Mouse (Mus musculus): Measurements from ENCODE around the gene Nme4.

Nme4 gene

GRCm38 (mm10) chr17:26064916-26065315 is 30.5 kb downstream of the Nme4 start:
- no peak for DNase-seq (ENCODE audit: low spot score)

- no peak for DNase-seq (ENCODE audit: low spot score)
Measured at GRCm38 (mm10) chr17:26057787-26058567, 37.4 kb downstream of the Nme4 start.

GRCm38 (mm10) chr17:26057278-26057677 is 38.1 kb downstream of the Nme4 start:
- no peak for DNase-seq (ENCODE audit: low spot score)

- no peak for DNase-seq (ENCODE audit: low spot score)
Measured at GRCm38 (mm10) chr17:26055164-26055563, 40.2 kb downstream of the Nme4 start.

- DNase-seq (ENCODE audit: low spot score), result no peak
Measured at GRCm38 (mm10) chr17:26054133-26054845, 41.1 kb downstream of the Nme4 start.

GRCm38 (mm10) chr17:26052706-26053105 is 42.7 kb downstream of the Nme4 start:
- no peak for DNase-seq (ENCODE audit: low spot score)

- DNase-seq (ENCODE audit: low spot score), result no peak
Measured at GRCm38 (mm10) chr17:26052074-26052473, 43.3 kb downstream of the Nme4 start.

GRCm38 (mm10) chr17:26048118-26048517 is 47.3 kb downstream of the Nme4 start:
- DNase-seq (ENCODE audit: low spot score), result no peak

GRCm38 (mm10) chr17:26046253-26046997 is 49.0 kb downstream of the Nme4 start:
- no peak for DNase-seq (ENCODE audit: low spot score)

- no peak for DNase-seq (ENCODE audit: low spot score)
Measured at GRCm38 (mm10) chr17:26045285-26045684, 50.1 kb downstream of the Nme4 start.

GRCm38 (mm10) chr17:26043249-26043636 is 52.2 kb downstream of the Nme4 start:
- DNase-seq (ENCODE audit: low spot score), result no peak

- DNase-seq (ENCODE audit: low spot score), result no peak
Measured at GRCm38 (mm10) chr17:26042599-26043248, 52.7 kb downstream of the Nme4 start.

Measured in spleen, adult 12 weeks (tissue).